Mouse (Mus musculus): ENCODE measurements around the gene Olfr293. TPM values are rescaled to one million over a fixed set of nuclear protein-coding genes. Genes with fewer than 3 reads are reported as not detected.

The Olfr293 gene
- polyA plus RNA-seq (2014; fragmentation: Illumina TruSeq; extraction: RNeasy Lipid Tissue Mini Kit (QIAGEN cat#74804); ENCODE audit: low replicate concordance): not detected

GRCm38 (mm10) chr7:86648761-86649160, at the start of gene Olfr293:
Gene Olfr293, plus strand, starts transcription at chr7:86649061.

GRCm38 (mm10) chr7:86616543-86616942, 32.3 kb upstream of the Olfr293 start, which contains the start of gene Olfr294:
Gene Olfr294, minus strand, starts transcription at chr7:86616643.

GRCm38 (mm10) chr7:86688030-86688429, 39.2 kb downstream of the Olfr293 start, which contains the start of gene Olfr292:
Gene Olfr292, plus strand, starts transcription at chr7:86688330.

Other genes starting within 250 kb of the Olfr293 start
- gene Olfr301, start 245.2 kb upstream of the Olfr293 start, polyA plus RNA-seq (2014; fragmentation: Illumina TruSeq; extraction: RNeasy Lipid Tissue Mini Kit (QIAGEN cat#74804); ENCODE audit: low replicate concordance): not detected
- gene Olfr299, start 189.1 kb upstream of the Olfr293 start, polyA plus RNA-seq (2014; fragmentation: Illumina TruSeq; extraction: RNeasy Lipid Tissue Mini Kit (QIAGEN cat#74804); ENCODE audit: low replicate concordance): not detected
- not detected for gene Olfr298, start 156.6 kb upstream of the Olfr293 start, polyA plus RNA-seq (2014; fragmentation: Illumina TruSeq; extraction: RNeasy Lipid Tissue Mini Kit (QIAGEN cat#74804); ENCODE audit: low replicate concordance)
- gene Olfr297, start 129.1 kb upstream of the Olfr293 start, polyA plus RNA-seq (2014; fragmentation: Illumina TruSeq; extraction: RNeasy Lipid Tissue Mini Kit (QIAGEN cat#74804); ENCODE audit: low replicate concordance): not detected
- gene Olfr295, start 65.2 kb upstream of the Olfr293 start, polyA plus RNA-seq (2014; fragmentation: Illumina TruSeq; extraction: RNeasy Lipid Tissue Mini Kit (QIAGEN cat#74804); ENCODE audit: low replicate concordance): not detected
- not detected for gene Olfr294, start 32.4 kb upstream of the Olfr293 start, polyA plus RNA-seq (2014; fragmentation: Illumina TruSeq; extraction: RNeasy Lipid Tissue Mini Kit (QIAGEN cat#74804); ENCODE audit: low replicate concordance)
- gene Olfr292, start 39.3 kb downstream of the Olfr293 start, polyA plus RNA-seq (2014; fragmentation: Illumina TruSeq; extraction: RNeasy Lipid Tissue Mini Kit (QIAGEN cat#74804); ENCODE audit: low replicate concordance): not detected
- not detected for gene Folh1, start 126.9 kb downstream of the Olfr293 start, polyA plus RNA-seq (2014; fragmentation: Illumina TruSeq; extraction: RNeasy Lipid Tissue Mini Kit (QIAGEN cat#74804); ENCODE audit: low replicate concordance)
- gene Vmn2r77, start 146.0 kb downstream of the Olfr293 start, polyA plus RNA-seq (2014; fragmentation: Illumina TruSeq; extraction: RNeasy Lipid Tissue Mini Kit (QIAGEN cat#74804); ENCODE audit: low replicate concordance): not detected

All from small intestine, adult 10 weeks (tissue).